Mouse (Mus musculus): ENCODE results near the gene Adamts18.
"Not testable (repeated sequence)": the region's sequence is repeated elsewhere in the genome, so short reads cannot be mapped to it uniquely, and the experiment has no call there.

The Adamts18 gene

GRCm38 (mm10) chr8:113838211-113838610 is 10.3 kb downstream of the Adamts18 start:
- DNase-seq (ENCODE audit: low read depth) = no peak

GRCm38 (mm10) chr8:113837570-113837915 is 11.0 kb downstream of the Adamts18 start:
- DNase-seq (ENCODE audit: low read depth) = no peak

- no peak for DNase-seq (ENCODE audit: low read depth)
These were observed 11.5 kb downstream of the Adamts18 start for GRCm38 (mm10) chr8:113836892-113837569.

GRCm38 (mm10) chr8:113833644-113834043 is 14.9 kb downstream of the Adamts18 start:
- DNase-seq (ENCODE audit: low read depth) = no peak

GRCm38 (mm10) chr8:113827270-113827669 is 21.3 kb downstream of the Adamts18 start:
- DNase-seq (ENCODE audit: low read depth) = no peak

GRCm38 (mm10) chr8:113820983-113821587 is 27.5 kb downstream of the Adamts18 start:
- no peak for DNase-seq (ENCODE audit: low read depth)

- DNase-seq (ENCODE audit: low read depth) = no peak
These were observed 34.6 kb downstream of the Adamts18 start for GRCm38 (mm10) chr8:113813966-113814365.

GRCm38 (mm10) chr8:113811521-113811920 is 37.0 kb downstream of the Adamts18 start:
- no peak for DNase-seq (ENCODE audit: low read depth)

GRCm38 (mm10) chr8:113809929-113810328 is 38.6 kb downstream of the Adamts18 start:
- DNase-seq (ENCODE audit: low read depth) = no peak

GRCm38 (mm10) chr8:113803830-113804611 is 44.5 kb downstream of the Adamts18 start:
- no peak for DNase-seq (ENCODE audit: low read depth)

GRCm38 (mm10) chr8:113801551-113801950 is 47.0 kb downstream of the Adamts18 start:
- DNase-seq (ENCODE audit: low read depth) = no peak

- not testable (repeated sequence) for DNase-seq (ENCODE audit: low read depth)
These were observed 48.0 kb downstream of the Adamts18 start for GRCm38 (mm10) chr8:113800556-113800955.

GRCm38 (mm10) chr8:113799550-113799949 is 49.0 kb downstream of the Adamts18 start:
- DNase-seq (ENCODE audit: low read depth) = no peak

- DNase-seq (ENCODE audit: low read depth) = no peak
These were observed 56.7 kb downstream of the Adamts18 start for GRCm38 (mm10) chr8:113791856-113792255.

- DNase-seq (ENCODE audit: low read depth) = no peak
These were observed 57.5 kb downstream of the Adamts18 start for GRCm38 (mm10) chr8:113791061-113791460.

GRCm38 (mm10) chr8:113783711-113784110 is 64.8 kb downstream of the Adamts18 start:
- no peak for DNase-seq (ENCODE audit: low read depth)

GRCm38 (mm10) chr8:113781554-113781953 is 67.0 kb downstream of the Adamts18 start:
- no peak for DNase-seq (ENCODE audit: low read depth)

- no peak for DNase-seq (ENCODE audit: low read depth)
These were observed 73.2 kb downstream of the Adamts18 start for GRCm38 (mm10) chr8:113775361-113775760.

GRCm38 (mm10) chr8:113768861-113769410 is 79.6 kb downstream of the Adamts18 start:
- DNase-seq (ENCODE audit: low read depth) = no peak

GRCm38 (mm10) chr8:113765121-113765520 is 83.4 kb downstream of the Adamts18 start:
- DNase-seq (ENCODE audit: low read depth) = no peak

- no peak for DNase-seq (ENCODE audit: low read depth)
These were observed 84.8 kb downstream of the Adamts18 start for GRCm38 (mm10) chr8:113763592-113764355.

GRCm38 (mm10) chr8:113762101-113762500 is 86.4 kb downstream of the Adamts18 start:
- no peak for DNase-seq (ENCODE audit: low read depth)

Data from c-Kit-positive CD71-positive TER-119-negative erythroid progenitor cells, embryonic 14.5 days (primary cell).